Mouse (Mus musculus): ENCODE results near the gene Try10. TPM values are rescaled to one million over a fixed set of nuclear protein-coding genes. Genes with fewer than 3 reads are reported as not detected.
"Not testable (repeated sequence)": the region's sequence is repeated elsewhere in the genome, so short reads cannot be mapped to it uniquely, and the experiment has no call there.

Try10 gene
- not detected for total RNA-seq (2021)

GRCm38 (mm10) chr6:41353932-41354331, at the start of gene Try10:
Try10 (plus strand) TSS chr6:41354105.
- intact Hi-C loops (cut with DNase I): no loop called here
- no peak for DNase-seq

- DNase-seq; intact Hi-C loops (cut with DNase I): not testable (repeated sequence)
These were observed 37.2 kb upstream of the Try10 start, which contains the start of gene Try5 for GRCm38 (mm10) chr6:41316741-41317140. Try5 (minus strand) TSS chr6:41316841.

GRCm38 (mm10) chr6:41373772-41374171, 19.9 kb downstream of the Try10 start:
- DNase-seq; intact Hi-C loops (cut with DNase I): not testable (repeated sequence)

- intact Hi-C loops (cut with DNase I): not testable (repeated sequence)
These were observed 23.7 kb downstream of the Try10 start, which contains the start of gene Prss3 for GRCm38 (mm10) chr6:41377578-41377977. Prss3 (minus strand) TSS chr6:41377678.

GRCm38 (mm10) chr6:41386781-41387180, 32.9 kb downstream of the Try10 start:
- intact Hi-C loops (cut with DNase I): no loop called here
- DNase-seq: no peak

More at GRCm38 (mm10) chr6:41377578-41377977, 23.7 kb downstream of the Try10 start, which contains the start of gene Prss3:
- DNase-seq: not testable (repeated sequence)

- intact Hi-C loops (cut with DNase I); DNase-seq: not testable (repeated sequence)
These were observed 37.7 kb downstream of the Try10 start for GRCm38 (mm10) chr6:41391640-41392039.

GRCm38 (mm10) chr6:41392056-41392455, 38.2 kb downstream of the Try10 start, which contains the start of gene Gm5771:
Gm5771 (plus strand) TSS chr6:41392356.
- DNase-seq; intact Hi-C loops (cut with DNase I): not testable (repeated sequence)

Other genes starting within 250 kb of the Try10 start
- gene Try4, start 51.8 kb upstream of the Try10 start, total RNA-seq (2021): not detected
- gene Try5, start 37.3 kb upstream of the Try10 start, total RNA-seq (2021): under 1 TPM in 1 of 2 experiments, not detected in 1; 0.46 TPM
- not detected for gene Prss3, start 23.6 kb downstream of the Try10 start, total RNA-seq (2021)
- gene Gm5771, start 38.3 kb downstream of the Try10 start, total RNA-seq (2021): not detected
- not detected for gene Gm10334, start 92.0 kb downstream of the Try10 start, total RNA-seq (2021)
- gene Prss1, start 104.8 kb downstream of the Try10 start, total RNA-seq (2021): not detected
- not detected for gene Prss2, start 167.7 kb downstream of the Try10 start, total RNA-seq (2021)